Mouse (Mus musculus): ENCODE measurements around the gene Gm49405. TPM values are rescaled to one million over a fixed set of nuclear protein-coding genes. Genes with fewer than 3 reads are reported as not detected.
A peak's percentile ranks its signal among the peaks of the same experiment; 100 is the strongest.
"Not testable (repeated sequence)": the region's sequence is repeated elsewhere in the genome, so short reads cannot be mapped to it uniquely, and the experiment has no call there.

Gene Gm49405
- polyA plus RNA-seq, 1 experiment from 2014 or later = 5.7 TPM

GRCm38 (mm10) chr19:3966330-3967075 is 33.9 kb upstream of the Gm49405 start:
- Histone ChIP-seq H3K4me1 (no peaks in the 10 kb centered on the region), H3K4me3 (replicated peaks) (no peak overlapping the region), H3K27me3 (replicated peaks) (no peaks in the 10 kb centered on the region), H3K9me3 (replicated peaks) (no peaks in the 10 kb centered on the region), H3K9ac (replicated peaks) (no peak overlapping the region), H3K4me2 (no peak overlapping the region), H3K36me3 (no peaks in the 10 kb centered on the region), H3K27ac (replicated peaks) (no peak overlapping the region)
- no peak for ATAC-seq (ENCODE audit: low FRiP score)
- WGBS = 75% methylated on average over 11 of the region's 11 CpGs

- H3K27ac ChIP-seq (replicated peaks) = no peak overlapping the region
- ATAC-seq (ENCODE audit: low FRiP score) = no peak
- H3K4me1 ChIP-seq = no peaks in the 10 kb centered on the region
- no peaks in the 10 kb centered on the region for H3K36me3 ChIP-seq
- no peak overlapping the region for H3K4me2 ChIP-seq
- H3K27me3 ChIP-seq (replicated peaks) = no peaks in the 10 kb centered on the region
- H3K9me3 ChIP-seq (replicated peaks) = no peaks in the 10 kb centered on the region
- WGBS = 87% methylated on average over 3 of the region's 3 CpGs
- no peak overlapping the region for H3K9ac ChIP-seq (replicated peaks)
- H3K4me3 ChIP-seq (replicated peaks) = no peak overlapping the region
These were observed 33.2 kb upstream of the Gm49405 start for GRCm38 (mm10) chr19:3967258-3967657.

GRCm38 (mm10) chr19:3972229-3972628 is 28.2 kb upstream of the Gm49405 start, which contains the start of gene Aldh3b2:
Gene Aldh3b2 (plus strand): TSS chr19:3972328.
- WGBS = 53% methylated on average over 9 of the region's 9 CpGs
- no peaks in the 10 kb centered on the region for H3K4me1 ChIP-seq
- ATAC-seq (ENCODE audit: low FRiP score) = no peak
- H3K36me3 ChIP-seq = no peaks in the 10 kb centered on the region
- no peak within 1 kb of the TSS for H3K27ac ChIP-seq (replicated peaks)
- H3K27me3 ChIP-seq (replicated peaks) = no peaks in the 10 kb centered on the region
- no peak within 1 kb of the TSS for H3K9ac ChIP-seq (replicated peaks)
- H3K4me2 ChIP-seq = no peak within 1 kb of the TSS
- no peaks in the 10 kb centered on the region for H3K9me3 ChIP-seq (replicated peaks)
- no peak within 1 kb of the TSS for H3K4me3 ChIP-seq (replicated peaks)

- H3K4me3 ChIP-seq (replicated peaks); H3K9me3 ChIP-seq (replicated peaks); H3K36me3 ChIP-seq; H3K27ac ChIP-seq (replicated peaks); H3K4me1 ChIP-seq; ATAC-seq (ENCODE audit: low FRiP score); H3K4me2 ChIP-seq; H3K9ac ChIP-seq (replicated peaks); H3K27me3 ChIP-seq (replicated peaks): not testable (repeated sequence)
- WGBS = 84% methylated on average over 6 of the region's 6 CpGs
These were observed 25.8 kb upstream of the Gm49405 start for GRCm38 (mm10) chr19:3974608-3975007.

GRCm38 (mm10) chr19:3975866-3976265 is 24.6 kb upstream of the Gm49405 start:
- no peak overlapping the region for H3K4me2 ChIP-seq
- WGBS = 79% methylated on average over 2 of the region's 2 CpGs
- H3K9me3 ChIP-seq (replicated peaks) = no peaks in the 10 kb centered on the region
- no peaks in the 10 kb centered on the region for H3K27me3 ChIP-seq (replicated peaks)
- H3K9ac ChIP-seq (replicated peaks) = no peak overlapping the region
- ATAC-seq (ENCODE audit: low FRiP score) = no peak
- H3K4me3 ChIP-seq (replicated peaks) = no peak overlapping the region
- H3K36me3 ChIP-seq = no peaks in the 10 kb centered on the region
- 0 out of 2 replicates have a peak, but pooled peaks cover 3% of the 10 kb centered on the region for H3K4me1 ChIP-seq
- H3K27ac ChIP-seq (replicated peaks) = no peak overlapping the region

- WGBS = 18% methylated on average over 4 of the region's 4 CpGs
- no peak overlapping the region for H3K4me2 ChIP-seq
- no peaks in the 10 kb centered on the region for H3K36me3 ChIP-seq
- 0 out of 2 replicates have a peak, but pooled peaks cover 7% of the 10 kb centered on the region for H3K4me1 ChIP-seq
- H3K9ac ChIP-seq (replicated peaks) = no peak overlapping the region
- no peaks in the 10 kb centered on the region for H3K27me3 ChIP-seq (replicated peaks)
- peak; percentile 69 for ATAC-seq (ENCODE audit: low FRiP score)
- H3K9me3 ChIP-seq (replicated peaks) = no peaks in the 10 kb centered on the region
- H3K4me3 ChIP-seq (replicated peaks) = no peak overlapping the region
- H3K27ac ChIP-seq (replicated peaks) = no peak overlapping the region
These were observed 20.1 kb upstream of the Gm49405 start for GRCm38 (mm10) chr19:3980309-3980708.

- no peak overlapping the region for H3K27ac ChIP-seq (replicated peaks)
- no peaks in the 10 kb centered on the region for H3K27me3 ChIP-seq (replicated peaks)
- 0 out of 2 replicates have a peak, but pooled peaks cover 9% of the 10 kb centered on the region for H3K4me1 ChIP-seq
- no peaks in the 10 kb centered on the region for H3K9me3 ChIP-seq (replicated peaks)
- H3K9ac ChIP-seq (replicated peaks) = no peak overlapping the region
- 77% methylated on average over 9 of the region's 9 CpGs for WGBS
- H3K4me2 ChIP-seq = no peak overlapping the region
- no peak for ATAC-seq (ENCODE audit: low FRiP score)
- no peaks in the 10 kb centered on the region for H3K36me3 ChIP-seq
- H3K4me3 ChIP-seq (replicated peaks) = no peak overlapping the region
These were observed 19.5 kb upstream of the Gm49405 start for GRCm38 (mm10) chr19:3980917-3981316.

- Histone ChIP-seq H3K27ac (replicated peaks) (no peak overlapping the region), H3K27me3 (replicated peaks) (no peaks in the 10 kb centered on the region), H3K9me3 (replicated peaks) (no peaks in the 10 kb centered on the region), H3K4me2 (no peak overlapping the region), H3K9ac (replicated peaks) (no peak overlapping the region), H3K4me3 (replicated peaks) (no peak overlapping the region), H3K36me3 (no peaks in the 10 kb centered on the region), H3K4me1 (peaks cover 19% of the 10 kb centered on the region)
- no peak for ATAC-seq (ENCODE audit: low FRiP score)
- 32% methylated on average over 9 of the region's 9 CpGs for WGBS
These were observed 16.8 kb upstream of the Gm49405 start for GRCm38 (mm10) chr19:3983527-3984200.

- H3K4me3 ChIP-seq (replicated peaks) = no peak overlapping the region
- ATAC-seq (ENCODE audit: low FRiP score) = no peak
- H3K4me1 ChIP-seq = peaks cover 16% of the 10 kb centered on the region
- H3K27ac ChIP-seq (replicated peaks) = no peak overlapping the region
- no peak overlapping the region for H3K4me2 ChIP-seq
- no peak overlapping the region for H3K9ac ChIP-seq (replicated peaks)
- WGBS = 19% methylated on average over 8 of the region's 8 CpGs
- H3K9me3 ChIP-seq (replicated peaks) = no peaks in the 10 kb centered on the region
- H3K27me3 ChIP-seq (replicated peaks) = no peaks in the 10 kb centered on the region
- no peaks in the 10 kb centered on the region for H3K36me3 ChIP-seq
These were observed 15.2 kb upstream of the Gm49405 start for GRCm38 (mm10) chr19:3985261-3985681.

- H3K4me3 ChIP-seq (replicated peaks) = no peak within 1 kb of the TSS
- H3K27me3 ChIP-seq (replicated peaks) = no peaks in the 10 kb centered on the region
- ATAC-seq (ENCODE audit: low FRiP score) = no peak
- no peaks in the 10 kb centered on the region for H3K36me3 ChIP-seq
- no peak within 1 kb of the TSS for H3K9ac ChIP-seq (replicated peaks)
- WGBS = 11% methylated on average over 8 of the region's 8 CpGs
- H3K4me1 ChIP-seq = peaks cover 16% of the 10 kb centered on the region
- H3K9me3 ChIP-seq (replicated peaks) = no peaks in the 10 kb centered on the region
- peak within 1 kb of the TSS; percentile 19; the same call in 1 of the 2 replicates for H3K4me2 ChIP-seq
- H3K27ac ChIP-seq (replicated peaks) = no peak within 1 kb of the TSS; the same call in 1 of the 2 replicates
These were observed 14.1 kb upstream of the Gm49405 start, which contains the start of gene Acy3 for GRCm38 (mm10) chr19:3986334-3986733. Gene Acy3 (plus strand): TSS chr19:3986570.

GRCm38 (mm10) chr19:3988066-3988465 is 12.4 kb upstream of the Gm49405 start:
- WGBS = 94% methylated on average over 14 of the region's 14 CpGs
- no peaks in the 10 kb centered on the region for H3K36me3 ChIP-seq
- no peaks in the 10 kb centered on the region for H3K9me3 ChIP-seq (replicated peaks)
- no peaks in the 10 kb centered on the region for H3K27me3 ChIP-seq (replicated peaks)
- H3K4me1 ChIP-seq = peaks cover 16% of the 10 kb centered on the region
- H3K4me2 ChIP-seq = no peak overlapping the region
- no peak overlapping the region for H3K9ac ChIP-seq (replicated peaks)
- no peak overlapping the region for H3K27ac ChIP-seq (replicated peaks)
- no peak overlapping the region for H3K4me3 ChIP-seq (replicated peaks)
- no peak for ATAC-seq (ENCODE audit: low FRiP score)

GRCm38 (mm10) chr19:3988750-3989149 is 11.7 kb upstream of the Gm49405 start:
- ATAC-seq (ENCODE audit: low FRiP score) = no peak
- 89% methylated on average over 4 of the region's 4 CpGs for WGBS

More at GRCm38 (mm10) chr19:3988750-3989149, 11.7 kb upstream of the Gm49405 start:
- Histone ChIP-seq H3K9me3 (replicated peaks) (no peaks in the 10 kb centered on the region), H3K9ac (replicated peaks) (no peak overlapping the region), H3K27ac (replicated peaks) (no peak overlapping the region), H3K4me1 (peaks cover 16% of the 10 kb centered on the region), H3K4me2 (no peak overlapping the region), H3K27me3 (replicated peaks) (no peaks in the 10 kb centered on the region), H3K4me3 (replicated peaks) (no peak overlapping the region), H3K36me3 (no peaks in the 10 kb centered on the region)

All from neural tube, embryonic 15.5 days (tissue).